Mouse (Mus musculus): Measurements from ENCODE around the gene Pip4p1.

Pip4p1 gene

DNA sequence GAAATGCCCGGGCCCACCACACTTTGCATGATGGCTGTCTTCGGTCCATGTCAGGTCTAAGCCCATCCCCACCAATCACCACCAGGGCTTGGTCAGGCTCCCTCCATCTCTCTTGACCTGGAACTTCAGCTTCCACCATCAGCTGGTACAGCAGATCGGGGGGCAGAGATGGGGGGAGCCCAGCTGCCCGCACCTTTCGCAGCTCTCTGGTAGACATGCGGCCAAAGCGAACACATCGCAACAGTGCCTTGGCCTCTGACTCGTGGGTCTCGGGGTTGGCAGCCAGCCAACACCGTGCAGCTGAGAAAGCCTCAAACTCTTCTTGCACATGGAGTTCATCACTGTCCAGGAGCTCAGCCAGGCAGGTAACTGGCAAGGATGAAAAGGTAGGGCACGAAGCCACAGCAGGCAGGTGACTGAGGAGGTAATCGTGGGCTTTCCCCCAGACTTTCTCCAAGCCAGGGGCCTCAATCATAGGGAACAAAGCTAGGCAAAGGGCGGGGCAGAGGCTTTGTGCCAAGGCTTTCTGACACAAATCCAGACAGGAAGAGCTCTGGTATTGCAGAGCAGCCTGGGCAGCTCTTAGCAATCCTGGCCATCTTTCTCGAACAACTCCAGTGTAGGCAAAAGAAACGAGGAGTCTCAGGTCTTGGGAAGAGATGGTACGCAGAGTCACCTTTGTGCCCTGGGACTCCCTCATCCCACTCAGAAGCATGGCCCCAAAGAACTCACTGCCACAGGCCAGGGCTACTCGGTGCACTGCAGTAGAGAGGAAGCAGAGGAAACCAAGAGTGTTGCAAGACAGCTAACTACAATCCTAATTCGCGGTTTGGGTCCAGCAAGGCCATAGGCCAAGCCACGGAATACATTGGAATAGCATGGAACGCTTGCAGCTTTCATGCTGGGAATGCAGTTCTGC is 37.9 kb downstream of the Pip4p1 start:
- DNase-seq (ENCODE audit: low spot score), result no peak

DNA sequence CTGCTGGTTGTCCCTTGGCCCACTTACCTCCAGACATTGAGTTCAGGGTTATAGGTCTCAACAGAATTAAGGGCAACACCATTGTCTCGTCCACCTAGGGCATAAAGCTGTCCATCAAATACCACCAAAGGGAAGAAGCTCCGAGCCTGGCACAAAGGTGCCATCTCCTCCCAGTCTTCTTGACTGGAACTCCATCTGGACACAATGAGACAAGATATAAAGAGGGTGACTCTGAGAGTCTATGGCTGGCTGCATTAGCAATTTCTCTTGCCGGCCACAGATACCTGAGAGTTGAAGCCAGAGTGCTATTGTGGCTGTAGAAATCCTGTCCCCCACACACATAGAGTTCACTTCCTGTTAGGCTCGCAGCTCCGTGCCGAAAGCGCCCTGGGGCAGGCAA is 38.6 kb downstream of the Pip4p1 start:
- DNase-seq (ENCODE audit: low spot score), result no peak

DNA sequence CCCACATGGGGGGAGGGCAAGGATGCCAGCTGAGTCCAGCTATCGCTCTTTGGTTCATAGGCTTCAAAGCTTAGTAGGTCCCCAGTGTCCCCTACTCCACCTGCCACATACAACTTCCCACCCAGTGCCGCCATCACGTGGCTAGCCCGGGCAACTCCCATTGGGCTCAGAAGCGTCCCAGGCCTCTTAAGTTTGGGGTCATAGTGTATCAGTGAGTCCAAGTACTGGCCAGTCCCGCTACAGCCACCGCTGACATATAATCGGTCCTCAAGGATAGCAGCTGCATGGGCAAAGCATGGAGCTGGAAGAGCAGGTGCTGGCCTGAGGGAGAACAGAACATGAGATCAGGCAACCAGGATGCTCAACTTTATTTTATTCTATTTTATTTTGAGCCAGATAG is 39.0 kb downstream of the Pip4p1 start:
- DNase-seq (ENCODE audit: low spot score), result no peak

DNA sequence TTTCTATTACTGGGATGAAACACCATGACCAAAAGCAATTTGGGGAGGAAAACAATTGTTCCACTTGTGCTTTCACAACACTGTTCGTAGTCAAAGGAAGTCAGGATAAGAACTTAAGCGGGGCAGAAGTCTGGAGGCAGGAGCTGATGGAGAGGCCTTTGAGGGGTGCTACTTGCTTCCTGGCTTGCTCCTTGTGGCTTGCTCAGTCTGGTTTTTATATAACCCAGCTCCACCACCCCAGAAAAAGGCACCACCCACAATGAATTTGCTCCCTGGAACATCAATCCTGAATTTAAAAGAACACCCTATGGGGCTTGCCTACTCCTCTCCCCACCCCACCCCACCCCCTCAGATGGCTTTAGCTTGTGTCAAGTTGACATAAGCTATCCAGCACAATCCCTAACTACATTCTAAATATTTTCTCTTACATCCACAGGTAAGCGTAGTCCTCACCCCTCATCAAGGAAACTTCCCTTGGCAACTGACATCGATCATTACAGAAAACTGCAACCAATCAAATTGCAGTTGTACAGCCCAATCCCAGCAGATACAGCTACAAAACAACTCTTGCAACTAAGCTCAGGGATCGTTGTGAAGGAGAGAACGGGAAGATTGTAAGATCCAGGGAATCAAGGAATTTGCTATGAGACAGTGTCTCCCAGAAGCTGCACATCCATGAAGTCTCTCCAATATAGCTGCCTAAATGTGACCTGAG is 54.3 kb downstream of the Pip4p1 start:
- DNase-seq (ENCODE audit: low spot score), result no peak

Measured in testis, postnatal 14 days (tissue).